Mouse (Mus musculus) monocyte, adult 2 months (primary cell): ENCODE data around the gene Uqcrc1.

Experiments used
- DNase-seq, 2 experiments: peaks; one replicate each; pipeline ENCODE4 v3.0.0; 2022; ENCODE audit warnings: low spot score in 2 of 2, low read depth in 1 of 2

Gene Uqcrc1

GRCm38 (mm10) chr9:108936418-108937364 lies at the start of gene Uqcrc1:
TSS of gene Uqcrc1 (plus strand) at chr9:108936633.
- peak; percentile 86 to 89 for DNase-seq

GRCm38 (mm10) chr9:108912308-108912707 lies 24.1 kb upstream of the Uqcrc1 start:
- DNase-seq, result no peak

- no peak for DNase-seq
Measured at GRCm38 (mm10) chr9:108913161-108913560, 23.3 kb upstream of the Uqcrc1 start.

- DNase-seq, result no peak
Measured at GRCm38 (mm10) chr9:108913621-108914020, 22.8 kb upstream of the Uqcrc1 start.

GRCm38 (mm10) chr9:108914491-108914890 lies 21.9 kb upstream of the Uqcrc1 start, which contains the start of gene Tmem89:
TSS of gene Tmem89 (plus strand) at chr9:108914619.
- DNase-seq, result no peak

- DNase-seq, result no peak
Measured at GRCm38 (mm10) chr9:108925897-108926296, 10.5 kb upstream of the Uqcrc1 start.

GRCm38 (mm10) chr9:108928424-108928823 lies 8.0 kb upstream of the Uqcrc1 start:
- DNase-seq, result no peak

- DNase-seq, result no peak
Measured at GRCm38 (mm10) chr9:108935991-108936390, 442 bp upstream of the Uqcrc1 start.

GRCm38 (mm10) chr9:108945111-108945510 lies 8.7 kb downstream of the Uqcrc1 start:
- DNase-seq, result no peak

GRCm38 (mm10) chr9:108945608-108946007 lies 9.2 kb downstream of the Uqcrc1 start:
- no peak for DNase-seq

- no peak for DNase-seq
Measured at GRCm38 (mm10) chr9:108949231-108949966, 13.0 kb downstream of the Uqcrc1 start.

- DNase-seq, result no peak
Measured at GRCm38 (mm10) chr9:108949967-108950728, 13.7 kb downstream of the Uqcrc1 start.

- DNase-seq, result no peak
Measured at GRCm38 (mm10) chr9:108953081-108953636, 16.7 kb downstream of the Uqcrc1 start, which contains the start of gene Col7a1. TSS of gene Col7a1 (plus strand) at chr9:108953586.

GRCm38 (mm10) chr9:108955241-108955640 lies 18.8 kb downstream of the Uqcrc1 start:
- no peak for DNase-seq

GRCm38 (mm10) chr9:108955846-108956245 lies 19.4 kb downstream of the Uqcrc1 start:
- no peak for DNase-seq

GRCm38 (mm10) chr9:108963577-108963976 lies 27.1 kb downstream of the Uqcrc1 start:
- DNase-seq, result no peak

GRCm38 (mm10) chr9:108964338-108964737 lies 27.9 kb downstream of the Uqcrc1 start:
- no peak for DNase-seq

GRCm38 (mm10) chr9:108970623-108971022 lies 34.2 kb downstream of the Uqcrc1 start:
- DNase-seq, result no peak

- DNase-seq, result no peak
Measured at GRCm38 (mm10) chr9:108976483-108976882, 40.0 kb downstream of the Uqcrc1 start.

GRCm38 (mm10) chr9:108977966-108978365 lies 41.5 kb downstream of the Uqcrc1 start:
- DNase-seq, result no peak

GRCm38 (mm10) chr9:108982498-108982897 lies 46.1 kb downstream of the Uqcrc1 start:
- no peak for DNase-seq
